20 mouse cellular contexts compared by ENCODE assay signal in genomic region chr12:49368931-49369330, GRCm38 (mm10). TPM values are rescaled to one million over a fixed set of nuclear protein-coding genes. Genes with fewer than 3 reads are reported as not detected.
DNase-seq lines count a peak whose midpoint lies in the region; ATAC-seq and TF ChIP-seq lines count a peak whose summit lies in the region.
"Had no signal": no experiment of that assay in that cellular context is flagged by ENCODE, and none has a peak within 500 bp of the region (broad histone marks: within the 10 kb centered on the region; RNA-seq: fewer than 3 reads in every experiment).

No protein-coding gene starts in this region.

- no peaks in the 10 kb centered on the region for H3K36me3 ChIP-seq in heart, postnatal 0 days (replicated peaks; ENCODE audit: control insufficient read depth, insufficient read depth, low read length)
- no peaks in the 10 kb centered on the region for H3K36me3 ChIP-seq in lung, embryonic 14.5 days (ENCODE audit: insufficient read depth)
- H3K36me3 ChIP-seq: heart, embryonic 12.5 days; hindbrain, embryonic 12.5 days; midbrain, embryonic 15.5 days had no signal

- ATAC-seq in heart, postnatal 0 days (ENCODE audit: insufficient read depth, low read depth) = no peak
- ATAC-seq in lung, embryonic 14.5 days (ENCODE audit: insufficient read depth) = no peak
- ATAC-seq: midbrain, embryonic 15.5 days had no signal

- H3K4me3 ChIP-seq in cerebellum, adult 2 months (replicated peaks; ENCODE audit: insufficient read depth, low read depth, low read length) = no peak overlapping the region
- H3K4me3 ChIP-seq in heart, postnatal 0 days (ENCODE audit: low read depth, low read length) = no peak overlapping the region
- no peak overlapping the region for H3K4me3 ChIP-seq in lung, embryonic 14.5 days (ENCODE audit: low read depth, low read length)
- H3K4me3 ChIP-seq: heart, embryonic 12.5 days; hindbrain, embryonic 12.5 days; midbrain, embryonic 15.5 days had no signal

- H3K9me3 ChIP-seq in heart, postnatal 0 days (replicated peaks; ENCODE audit: control insufficient read depth, low read length) = no peaks in the 10 kb centered on the region
- no peaks in the 10 kb centered on the region for H3K9me3 ChIP-seq in lung, embryonic 14.5 days (ENCODE audit: low read depth, low read length)
- H3K9me3 ChIP-seq: heart, embryonic 12.5 days; hindbrain, embryonic 12.5 days; midbrain, embryonic 15.5 days had no signal

- no peak overlapping the region for H3K27ac ChIP-seq in cerebellum, adult 2 months (ENCODE audit: insufficient read depth, low read length)
- H3K27ac ChIP-seq in heart, postnatal 0 days (ENCODE audit: low read depth) = no peak overlapping the region
- no peak overlapping the region for H3K27ac ChIP-seq in lung, embryonic 14.5 days (ENCODE audit: low read depth)
- H3K27ac ChIP-seq: hindbrain, embryonic 12.5 days; liver, embryonic 14.5 days; midbrain, embryonic 15.5 days had no signal

- no peaks in the 10 kb centered on the region for H3K4me1 ChIP-seq in cerebellum, adult 2 months (ENCODE audit: control insufficient read depth, insufficient read depth, low read length)
- H3K4me1 ChIP-seq in heart, postnatal 0 days (ENCODE audit: control insufficient read depth, insufficient read depth) = no peaks in the 10 kb centered on the region
- H3K4me1 ChIP-seq in lung, embryonic 14.5 days (ENCODE audit: insufficient read depth) = no peaks in the 10 kb centered on the region
- H3K4me1 ChIP-seq: hindbrain, embryonic 12.5 days had no signal

- no peak for TF ChIP-seq EP300 in heart, postnatal 0 days (IDR thresholded peaks at IDR 0.05; ENCODE audit: low read depth)

- no peak for TF ChIP-seq POLR2A in cerebellum, adult 2 months (IDR thresholded peaks at IDR 0.05; ENCODE audit: borderline replicate concordance, insufficient read depth, low read length)

- H3K27me3 ChIP-seq in cerebellum, adult 2 months (ENCODE audit: control insufficient read depth, insufficient read depth, low read length) = no peaks in the 10 kb centered on the region; the same call in 1 of the 2 replicates
- H3K27me3 ChIP-seq in heart, postnatal 0 days (ENCODE audit: control insufficient read depth, insufficient read depth, low read length) = peaks cover 19% of the 10 kb centered on the region
- H3K27me3 ChIP-seq in lung, embryonic 14.5 days (ENCODE audit: insufficient read depth, low read length) = peaks cover 31% of the 10 kb centered on the region
- H3K27me3 ChIP-seq: CH12.LX had no signal

- no peak overlapping the region for H3K9ac ChIP-seq in heart, postnatal 0 days (replicated peaks; ENCODE audit: low read depth, low read length)
- no peak overlapping the region for H3K9ac ChIP-seq in lung, embryonic 14.5 days
- H3K9ac ChIP-seq: heart, embryonic 12.5 days; hindbrain, embryonic 12.5 days; liver, embryonic 14.5 days; midbrain, embryonic 15.5 days had no signal

- no peak for DNase-seq in cerebellum, adult 2 months
- DNase-seq in cerebellum, postnatal 36 days = no peak
- no peak for DNase-seq in heart, postnatal 0 days (ENCODE audit: low spot score)
- DNase-seq in heart, postnatal 4 days = no peak
- DNase-seq in lung, embryonic 14.5 days = peak; percentile 46
- no peak for DNase-seq in lung, postnatal 10 days
- peak; percentile 18 for DNase-seq in embryo, embryonic 11 days
- DNase-seq in adrenal gland, adult (ENCODE audit: inconsistent age in 2 of 2, low spot score in 1 of 2) = no peak
- DNase-seq: adrenal gland, adult 2 months; kidney, adult 2 months; kidney, postnatal 4 days; lung, postnatal 4 days; thymus, postnatal 4 days had no signal

- 37% methylated on average over 1 of the region's 1 CpGs for WGBS in cerebellum, adult 2 months
- 60% methylated on average over 1 of the region's 1 CpGs for WGBS in heart, postnatal 0 days
- 64% methylated on average over 1 of the region's 1 CpGs for WGBS in lung, embryonic 14.5 days

- peak; percentile 11; the same call in 1 of the 2 replicates for TF ChIP-seq CTCF in cerebellum, adult 2 months (IDR thresholded peaks at IDR 0.05; ENCODE audit: borderline replicate concordance, insufficient read depth, low read depth, low read length)
- TF ChIP-seq CTCF in heart, postnatal 0 days (IDR thresholded peaks at IDR 0.05; ENCODE audit: low read depth) = peak; percentile 34; the same call in 1 of the 2 replicates
- peak; percentile 58 for TF ChIP-seq CTCF in lung, embryonic 14.5 days (IDR thresholded peaks at IDR 0.05; ENCODE audit: low read depth)

- H3K4me2 ChIP-seq in heart, postnatal 0 days (ENCODE audit: low read depth, low read length) = no peak overlapping the region
- H3K4me2 ChIP-seq in lung, embryonic 14.5 days = no peak overlapping the region
- H3K4me2 ChIP-seq: heart, embryonic 12.5 days; hindbrain, embryonic 12.5 days; midbrain, embryonic 15.5 days had no signal

RNA-seq across cellular contexts. Expression of gene Foxg1, which starts 13.5 kb away (rescaled TPM):
- polyA plus RNA-seq in cerebellum, adult 2 months (2012; rRNA removed) = not detected in 2 replicates
- total RNA-seq in heart, postnatal 0 days (2014; rRNA removed; ENCODE audit: low replicate concordance) = not detected in 2 replicates
- not detected in 2 replicates for polyA plus RNA-seq in heart, postnatal 0 days (2015; fragmentation: Nextera tagmentation; extraction: Ambion mirVana)
- total RNA-seq in heart, postnatal 4 days (2021) = under 1 TPM in 1 of 2 experiments, not detected in 1; 0.12 TPM
- 0.09 TPM in 1 of 2 replicates, not detected in the other for polyA plus RNA-seq in lung, embryonic 14.5 days (2014; fragmentation: Nextera tagmentation; extraction: Ambion mirVana)
- total RNA-seq: adrenal gland, adult 2 months; CH12.LX; gastrocnemius, postnatal 4 days had no signal
- polyA plus RNA-seq: adrenal gland, adult 2 months; kidney, adult 2 months; limb, embryonic 11.5 days; liver, embryonic 14.5 days had no signal

RNA-seq across cellular contexts. Expression of gene Gm43517, which starts 16.0 kb away (rescaled TPM):
- not detected in 2 replicates for polyA plus RNA-seq in cerebellum, adult 2 months (2012; rRNA removed)
- total RNA-seq in heart, postnatal 0 days (2014; rRNA removed; ENCODE audit: low replicate concordance) = not detected in 2 replicates
- polyA plus RNA-seq in heart, postnatal 0 days (2015; fragmentation: Nextera tagmentation; extraction: Ambion mirVana) = not detected in 2 replicates
- not detected for total RNA-seq in heart, postnatal 4 days (2021)
- polyA plus RNA-seq in lung, embryonic 14.5 days (2014; fragmentation: Nextera tagmentation; extraction: Ambion mirVana) = not detected in 2 replicates
- total RNA-seq: adrenal gland, adult 2 months; CH12.LX; gastrocnemius, postnatal 4 days had no signal
- polyA plus RNA-seq: adrenal gland, adult 2 months; heart, embryonic 12.5 days; kidney, adult 2 months; limb, embryonic 11.5 days; liver, embryonic 14.5 days; midbrain, embryonic 15.5 days had no signal

Comparison
In these comparisons a context has a peak if more than half of its experiments do, and no peak if none do; other contexts are left out.
1. DNase-seq: peak in lung, embryonic 14.5 days (single experiment) and embryo, embryonic 11 days (single experiment); none in cerebellum, adult 2 months (0 of 2), cerebellum, postnatal 36 days (0 of 2), heart, postnatal 0 days (single experiment), heart, postnatal 4 days (single experiment), lung, postnatal 10 days (single experiment) and adrenal gland, adult (0 of 2).
2. Peak in every context shown above with its lines, with median percentiles within 50 percentile points of each other: CTCF ChIP-seq.